Mouse (Mus musculus): Measurements from ENCODE around the gene Ch25h.

- no peak for TF ChIP-seq CTCF (IDR thresholded peaks at IDR 0.05; ENCODE audit: low read depth)
- no peak for TF ChIP-seq EP300 (optimal IDR thresholded peaks at IDR 0.05)
Observed at GRCm38 (mm10) chr19:34505161-34505721, 30.3 kb upstream of the Ch25h start.
